Mouse (Mus musculus) gastrocnemius, postnatal 14 days (tissue): ENCODE results near the gene Iqgap1. TPM values are rescaled to one million over a fixed set of nuclear protein-coding genes. Genes with fewer than 3 reads are reported as not detected.
"Not testable (repeated sequence)": the region's sequence is repeated elsewhere in the genome, so short reads cannot be mapped to it uniquely, and the experiment has no call there.

ENCODE experiments used
- DNase-seq: peaks from one replicate; pipeline ENCODE4 v3.0.0; 2021; ENCODE audit warnings: mixed read lengths
- intact Hi-C: fragments of 180-260 bp; cut with DNase I; formaldehyde crosslinking; loops from one replicate; pipeline ENCODE4 v1.15.1; 2025; ENCODE audit warnings: low total_unique reads
- total RNA-seq, 2 experiments: library from RNA; stranded (reverse); gene quantifications; 2 replicates each; pipeline ENCODE4 v1.2.3; 2021

Iqgap1 gene
- total RNA-seq, 2 experiments from 2014 or later: 28.9 to 36.1 TPM

GRCm38 (mm10) chr7:80845621-80846279 lies 20.0 kb upstream of the Iqgap1 start:
- DNase-seq: peak; percentile 16
- intact Hi-C loops: loop anchor here (5.0 kb wide), 1 partner anchor 103 kb away; no protein-coding TSS in a partner anchor

GRCm38 (mm10) chr7:80844691-80845090 lies 18.9 kb upstream of the Iqgap1 start:
- intact Hi-C loops: loop anchor here (5.0 kb wide), 1 partner anchor 102 kb away; no protein-coding TSS in a partner anchor
- DNase-seq: no peak

- intact Hi-C loops: no loop called here
- DNase-seq: no peak
Measured at GRCm38 (mm10) chr7:80843910-80844640, 18.3 kb upstream of the Iqgap1 start.

- DNase-seq: no peak
- intact Hi-C loops: no loop called here
Measured at GRCm38 (mm10) chr7:80843176-80843575, 17.4 kb upstream of the Iqgap1 start.

GRCm38 (mm10) chr7:80842132-80842531 lies 16.4 kb upstream of the Iqgap1 start:
- DNase-seq: no peak
- intact Hi-C loops: no loop called here

- DNase-seq: peak; percentile 15
- intact Hi-C loops: no loop called here
Measured at GRCm38 (mm10) chr7:80840937-80841336, 15.2 kb upstream of the Iqgap1 start.

GRCm38 (mm10) chr7:80840241-80840640 lies 14.5 kb upstream of the Iqgap1 start:
- intact Hi-C loops: no loop called here
- no peak for DNase-seq

- no peak for DNase-seq
- intact Hi-C loops: no loop called here
Measured at GRCm38 (mm10) chr7:80839755-80840154, 14.0 kb upstream of the Iqgap1 start.

GRCm38 (mm10) chr7:80838247-80838646 lies 12.5 kb upstream of the Iqgap1 start:
- intact Hi-C loops: no loop called here
- no peak for DNase-seq

GRCm38 (mm10) chr7:80837736-80838135 lies 12.0 kb upstream of the Iqgap1 start:
- intact Hi-C loops: no loop called here
- no peak for DNase-seq

GRCm38 (mm10) chr7:80835984-80836652 lies 10.3 kb upstream of the Iqgap1 start:
- no peak for DNase-seq
- intact Hi-C loops: no loop called here

- no peak for DNase-seq
- intact Hi-C loops: no loop called here
Measured at GRCm38 (mm10) chr7:80833651-80834532, 8.1 kb upstream of the Iqgap1 start.

- intact Hi-C loops: not testable (repeated sequence)
- DNase-seq: peak; percentile 55
Measured at GRCm38 (mm10) chr7:80832996-80833650, 7.3 kb upstream of the Iqgap1 start.

GRCm38 (mm10) chr7:80832191-80832590 lies 6.4 kb upstream of the Iqgap1 start:
- intact Hi-C loops: no loop called here
- DNase-seq: peak; percentile 36

GRCm38 (mm10) chr7:80830193-80830803 lies 4.5 kb upstream of the Iqgap1 start:
- DNase-seq: peak; percentile 23
- intact Hi-C loops: no loop called here

GRCm38 (mm10) chr7:80828146-80828860 lies 2.5 kb upstream of the Iqgap1 start:
- peak; percentile 40 for DNase-seq
- intact Hi-C loops: no loop called here

GRCm38 (mm10) chr7:80823875-80824682 lies 1.7 kb downstream of the Iqgap1 start:
- no peak for DNase-seq
- intact Hi-C loops: no loop called here
